Mouse (Mus musculus) gastrocnemius, adult 2 months (tissue): ENCODE results near the gene Mak. TPM values are rescaled to one million over a fixed set of nuclear protein-coding genes. Genes with fewer than 3 reads are reported as not detected.

Experiments used
- DNase-seq: peaks from one replicate; pipeline ENCODE4 v3.0.0; 2022
- H3K27ac ChIP-seq: fragments of 200-600 bp; 2 replicates; pipeline ENCODE4 v1.8.1; 2022; ENCODE audit warnings: mild to moderate bottlenecking
- H3K4me3 ChIP-seq: fragments of 200-600 bp; 2 replicates; pipeline ENCODE4 v1.8.1; 2022; ENCODE audit warnings: mild to moderate bottlenecking, moderate library complexity
- CTCF ChIP-seq: fragments of 200-600 bp; IDR thresholded peaks from 2 replicates; pipeline ENCODE4 v1.8.1; 2022; ENCODE audit warnings: antibody characterized with exemption, mild to moderate bottlenecking, moderate library complexity
- intact Hi-C: fragments of 180-260 bp; cut with DNase I; formaldehyde crosslinking; loops from one replicate; pipeline ENCODE4 v1.15.1; 2025
- total RNA-seq, 2 experiments: library from RNA; stranded (reverse); gene quantifications; 2 replicates each; pipeline ENCODE4 v1.2.3; 2021

Mak gene
- total RNA-seq, 2 experiments from 2014 or later, result not detected

- no peak overlapping the region for H3K4me3 ChIP-seq
- intact Hi-C loops, result no loop called here
- no peak overlapping the region for H3K27ac ChIP-seq
- TF ChIP-seq CTCF, result no peak
- no peak for DNase-seq
These were observed 37.0 kb downstream of the Mak start for GRCm38 (mm10) chr13:41042511-41042910.

DNA sequence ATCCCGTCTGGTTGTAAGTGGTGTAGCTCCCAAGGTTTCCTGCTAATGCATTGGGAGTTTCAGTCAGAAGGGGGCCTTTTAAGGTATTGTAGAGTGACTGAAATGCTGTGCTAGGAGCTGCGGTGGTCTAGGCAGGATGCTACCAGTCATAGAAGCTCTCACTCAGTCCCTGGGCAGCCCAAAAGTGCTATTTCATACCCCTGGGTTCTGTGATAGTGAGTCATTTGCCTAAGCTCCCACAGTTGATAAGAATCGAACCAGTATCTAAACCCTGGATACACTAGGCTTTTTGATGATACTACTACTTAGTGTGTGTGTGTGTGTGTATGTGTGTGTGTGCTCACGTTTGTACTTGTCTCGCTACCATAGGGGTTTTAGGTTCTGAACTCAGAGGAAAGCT is 49.4 kb downstream of the Mak start:
- intact Hi-C loops, result no loop called here
- TF ChIP-seq CTCF, result no peak
- Histone ChIP-seq H3K4me3 (no peak overlapping the region), H3K27ac (no peak overlapping the region)
- DNase-seq, result no peak

- intact Hi-C loops, result no loop called here
- TF ChIP-seq CTCF, result no peak
- H3K4me3 ChIP-seq, result no peak overlapping the region
- no peak overlapping the region for H3K27ac ChIP-seq
- DNase-seq, result no peak
These were observed 57.4 kb downstream of the Mak start for GRCm38 (mm10) chr13:41022099-41022498.

GRCm38 (mm10) chr13:41021607-41022006 is 57.9 kb downstream of the Mak start:
- no peak for TF ChIP-seq CTCF
- Histone ChIP-seq H3K4me3 (no peak overlapping the region), H3K27ac (no peak overlapping the region)
- no peak for DNase-seq
- intact Hi-C loops, result no loop called here

GRCm38 (mm10) chr13:41020494-41020893 is 59.0 kb downstream of the Mak start:
- Histone ChIP-seq H3K27ac (no peak overlapping the region), H3K4me3 (no peak overlapping the region)
- no peak for TF ChIP-seq CTCF
- intact Hi-C loops, result no loop called here
- DNase-seq, result no peak

DNA sequence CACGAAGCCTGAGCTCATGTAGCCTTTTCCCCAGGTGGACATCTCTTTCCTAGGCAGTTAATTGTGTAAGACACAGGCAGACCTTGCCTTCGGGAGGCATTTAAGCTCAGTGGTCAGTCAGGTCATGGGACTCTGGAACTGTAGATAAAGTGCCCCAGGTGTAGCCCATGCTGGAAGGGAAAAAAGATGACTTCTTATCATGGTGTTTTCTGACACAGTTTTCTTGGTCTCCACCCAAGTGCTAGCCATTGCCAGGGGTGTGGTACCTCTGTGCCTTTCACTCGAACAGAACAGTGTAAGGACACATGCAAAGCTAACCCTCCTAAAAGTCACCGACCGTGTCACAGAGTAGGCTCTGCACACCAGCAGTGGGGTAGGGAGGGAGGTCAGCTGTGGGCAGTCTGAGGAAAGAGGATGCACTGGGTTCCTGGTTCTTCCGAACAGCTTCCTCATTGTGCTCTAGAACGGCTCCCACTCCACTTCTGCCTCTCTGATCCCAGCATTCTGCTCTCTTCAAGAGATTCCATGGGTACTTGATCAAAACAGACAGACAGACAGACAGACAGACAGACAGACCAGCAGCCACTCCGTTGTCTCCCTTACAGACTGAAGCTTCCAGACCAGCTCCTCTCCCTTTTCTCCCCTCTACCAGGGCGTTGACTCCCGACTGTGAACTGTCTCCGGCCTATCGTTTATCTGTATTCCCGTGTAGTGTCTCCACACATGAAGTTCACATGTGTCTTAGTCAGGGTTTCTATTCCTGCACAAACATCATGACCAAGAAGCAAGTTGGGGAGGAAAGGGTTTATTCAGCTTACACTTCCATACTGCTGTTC is 60.5 kb downstream of the Mak start:
- no peak for TF ChIP-seq CTCF
- DNase-seq, result no peak
- Histone ChIP-seq H3K27ac (no peak overlapping the region), H3K4me3 (no peak overlapping the region)
- intact Hi-C loops, result loop anchor here (10.0 kb wide), 1 partner anchor 226 kb away; the partner anchor contains the start of gene Smim13

DNA sequence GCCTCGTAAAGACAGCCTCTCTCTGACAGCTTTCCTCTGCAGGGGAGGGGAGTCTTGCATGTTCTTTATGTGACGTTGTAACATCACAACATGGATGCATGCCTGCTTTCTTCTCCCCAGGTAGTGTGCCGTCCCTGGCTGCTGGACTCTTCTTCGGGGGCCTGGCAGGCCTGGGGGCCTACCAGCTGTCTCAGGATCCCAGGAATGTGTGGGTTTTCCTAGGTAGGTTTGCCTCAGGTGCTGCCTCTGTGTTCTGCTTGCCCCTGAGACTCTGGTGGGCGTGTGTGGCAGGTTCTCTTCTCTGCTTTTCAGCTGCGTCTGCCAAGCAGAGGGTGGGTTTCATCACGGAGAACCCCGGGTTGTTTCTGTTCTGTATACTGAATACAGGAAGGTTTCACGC is 61.3 kb downstream of the Mak start:
- DNase-seq, result no peak
- Histone ChIP-seq H3K27ac (no peak overlapping the region), H3K4me3 (no peak overlapping the region)
- intact Hi-C loops, result loop anchor here (10.0 kb wide), 1 partner anchor 227 kb away; the partner anchor contains the start of gene Smim13
- TF ChIP-seq CTCF, result no peak

- no peak for DNase-seq
- TF ChIP-seq CTCF, result no peak
- H3K27ac ChIP-seq, result no peak overlapping the region
- no peak overlapping the region; the same call in 1 of the 2 replicates for H3K4me3 ChIP-seq
- intact Hi-C loops, result loop anchor here (10.0 kb wide), 1 partner anchor 227 kb away; the partner anchor contains the start of gene Smim13
These were observed 61.7 kb downstream of the Mak start for GRCm38 (mm10) chr13:41017832-41018231.

GRCm38 (mm10) chr13:41016797-41017405 is 62.6 kb downstream of the Mak start:
- intact Hi-C loops, result loop anchor here (10.0 kb wide), 1 partner anchor 228 kb away; the partner anchor contains the start of gene Smim13
- H3K4me3 ChIP-seq, result peak overlapping the region; percentile 92

DNA sequence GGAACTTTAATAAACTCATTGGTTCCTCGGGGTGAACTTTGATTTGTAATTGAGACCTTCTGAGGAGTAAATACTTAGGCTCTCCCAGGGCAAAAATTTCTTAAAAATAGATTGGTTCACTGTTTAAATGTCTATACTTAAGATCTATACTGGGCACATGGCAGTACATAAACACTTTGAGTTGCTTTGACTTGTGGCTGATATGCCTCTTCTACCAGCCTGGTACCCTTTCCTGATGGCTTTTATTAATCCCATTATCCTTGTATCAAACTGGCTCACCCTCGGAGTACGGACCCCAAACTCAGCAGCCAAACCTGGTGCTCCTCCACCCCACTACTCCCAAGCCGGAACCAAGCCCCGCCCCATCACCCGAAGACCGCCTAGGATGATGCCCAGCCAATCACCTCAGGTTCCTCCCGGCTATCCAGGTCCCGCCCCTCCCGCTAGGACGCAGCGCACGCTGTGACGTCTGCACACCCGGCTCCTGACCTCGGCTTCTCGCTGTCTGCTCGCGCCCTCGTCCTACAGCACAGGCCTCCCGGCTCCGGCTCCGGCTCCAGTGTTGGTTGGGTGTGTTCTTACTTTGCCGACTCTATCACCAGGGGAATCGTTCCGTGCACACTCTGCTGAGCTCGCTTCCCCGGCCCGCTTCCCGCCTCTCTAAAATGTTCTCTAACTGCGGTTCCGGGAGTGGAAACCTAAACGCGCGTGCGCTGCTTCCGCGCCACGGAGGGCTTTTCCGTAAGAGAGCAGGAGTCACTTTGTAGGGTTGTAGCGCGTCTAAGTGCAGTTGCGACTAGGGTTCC is 63.5 kb downstream of the Mak start, which contains the start of gene Tmem14c:
Gene Tmem14c (plus strand): TSS at position 464 of the 806 bp plus-strand sequence.
- H3K27ac ChIP-seq, result peak within 1 kb of the TSS; percentile 97
- DNase-seq, result peak; percentile 98
- TF ChIP-seq CTCF, result no peak
- peak within 1 kb of the TSS; percentile 92 for H3K4me3 ChIP-seq
- intact Hi-C loops, result loop anchor here (10.0 kb wide), 1 partner anchor 229 kb away; the partner anchor contains the start of gene Smim13

More at GRCm38 (mm10) chr13:41016797-41017405, 62.6 kb downstream of the Mak start:
- no peak for DNase-seq
- no peak for TF ChIP-seq CTCF
- peak overlapping the region; percentile 97 for H3K27ac ChIP-seq

- Histone ChIP-seq H3K4me3 (no peak overlapping the region), H3K27ac (no peak overlapping the region)
- intact Hi-C loops, result no loop called here
- no peak for TF ChIP-seq CTCF
- no peak for DNase-seq
These were observed 70.6 kb downstream of the Mak start for GRCm38 (mm10) chr13:41008946-41009345.

- no peak overlapping the region for H3K4me3 ChIP-seq
- no peak for DNase-seq
- intact Hi-C loops, result no loop called here
- H3K27ac ChIP-seq, result no peak overlapping the region
- TF ChIP-seq CTCF, result no peak
These were observed 71.2 kb downstream of the Mak start for GRCm38 (mm10) chr13:41008271-41008670.
